Mouse (Mus musculus): Measurements from ENCODE around the gene Armc7.

GRCm38 (mm10) chr11:115492387-115492786, 16.9 kb downstream of the Armc7 start:
- no peak for TF ChIP-seq CTCF (IDR thresholded peaks at IDR 0.05; ENCODE audit: control insufficient read depth, insufficient read depth, insufficient read length)
- no peak for TF ChIP-seq USF1 (IDR thresholded peaks at IDR 0.05; ENCODE audit: low read depth)
